Mouse (Mus musculus) intestine, embryonic 14.5 days (tissue): ENCODE measurements around the gene Foxn1. TPM values are rescaled to one million over a fixed set of nuclear protein-coding genes. Genes with fewer than 3 reads are reported as not detected.

Experiments
- ATAC-seq: fragments of 200-750 bp; cut with Nextera tagmentation; replicated peaks from 2 replicates; pipeline ENCODE4 v1.8.0; 2017; ENCODE audit warnings: low read depth, moderate number of reproducible peaks, moderate TSS enrichment, moderate library complexity; ENCODE audit not compliant: low FRiP score, low TSS enrichment
- DNase-seq: peaks from one replicate; pipeline ENCODE4 v3.0.0-alpha.2; 2018; ENCODE audit warnings: low spot score
- H3K27ac ChIP-seq: fragments of 300-500 bp; sonication (generic); 2 replicates; pipeline ENCODE4 v1.5.1; 2014; ENCODE audit warnings: low read depth, mild to moderate bottlenecking, control low read depth
- H3K27me3 ChIP-seq: fragments of 300-500 bp; sonication (generic); replicated peaks from 2 replicates; pipeline ENCODE4 v1.6.1; 2014; ENCODE audit warnings: low read length, control low read depth; ENCODE audit not compliant: control insufficient read depth, insufficient read depth
- H3K36me3 ChIP-seq: fragments of 300-500 bp; sonication (generic); 2 replicates; pipeline ENCODE4 v1.6.1; 2014; ENCODE audit warnings: low read length, control low read depth; ENCODE audit not compliant: control insufficient read depth, insufficient read depth
- H3K4me1 ChIP-seq: fragments of 300-500 bp; sonication (generic); replicated peaks from 2 replicates; pipeline ENCODE4 v1.6.1; 2014; ENCODE audit warnings: low read length, control low read depth, mixed read lengths; ENCODE audit not compliant: control insufficient read depth, insufficient read depth
- H3K4me2 ChIP-seq: fragments of 300-500 bp; sonication (generic); 2 replicates; pipeline ENCODE4 v1.6.1; 2014; ENCODE audit warnings: low read length
- H3K4me3 ChIP-seq: fragments of 300-500 bp; sonication (generic); 2 replicates; pipeline ENCODE4 v1.5.1; 2014; ENCODE audit warnings: low read depth, low read length, control low read depth, mixed read lengths
- H3K9ac ChIP-seq: fragments of 300-500 bp; sonication (generic); 2 replicates; pipeline ENCODE4 v1.6.1; 2014; ENCODE audit warnings: mild to moderate bottlenecking, low read length
- H3K9me3 ChIP-seq: fragments of 300-500 bp; sonication (generic); 2 replicates; pipeline ENCODE4 v1.6.1; 2016; ENCODE audit warnings: low read length, control low read depth; ENCODE audit not compliant: control insufficient read depth
- WGBS: fragments of 180-500 bp; shearing (Covaris S2); extraction: QIAGEN DNeasy Blood & Tissue Kit; methylation state at CpG from one replicate; pipeline ENCODE4 v1.1.7; 2014; 5-methylcytosine and 5-hydroxymethylcytosine counted together
- polyA plus RNA-seq: library from polyadenylated mRNA; unstranded; fragments of >200 nt; fragmentation: Nextera tagmentation; extraction: Ambion mirVana; gene quantifications from 2 replicates; pipeline ENCODE4 v1.2.1, GENCODE M21; 2014

Foxn1 gene
- polyA plus RNA-seq, 1 experiment from 2014 or later = not detected

GRCm38 (mm10) chr11:78424352-78424751 is 38.0 kb upstream of the Foxn1 start:
- Histone ChIP-seq H3K27ac (no peak overlapping the region), H3K4me3 (no peak overlapping the region), H3K9ac (no peak overlapping the region), H3K4me2 (no peak overlapping the region), H3K9me3 (no peaks in the 10 kb centered on the region), H3K27me3 (no peaks in the 10 kb centered on the region; the same call in 1 of the 2 replicates), H3K4me1 (no peaks in the 10 kb centered on the region), H3K36me3 (no peaks in the 10 kb centered on the region)
- no peak for DNase-seq
- no peak for ATAC-seq
- WGBS = 82% methylated on average over 2 of the region's 2 CpGs

- no peak for ATAC-seq
- H3K4me2 ChIP-seq = no peak within 1 kb of the TSS
- 20% methylated on average over 13 of the region's 13 CpGs for WGBS
- H3K27me3 ChIP-seq = no peaks in the 10 kb centered on the region; the same call in 1 of the 2 replicates
- H3K4me1 ChIP-seq = no peaks in the 10 kb centered on the region
- no peak within 1 kb of the TSS for H3K27ac ChIP-seq
- DNase-seq = no peak
- H3K4me3 ChIP-seq = no peak within 1 kb of the TSS
- no peak within 1 kb of the TSS for H3K9ac ChIP-seq
- no peaks in the 10 kb centered on the region for H3K36me3 ChIP-seq
- H3K9me3 ChIP-seq = no peaks in the 10 kb centered on the region
Observed at GRCm38 (mm10) chr11:78422055-78422819, 35.9 kb upstream of the Foxn1 start, which contains the start of gene Slc13a2. Slc13a2 (minus strand) TSS chr11:78422217.

- Histone ChIP-seq H3K27ac (no peak overlapping the region), H3K36me3 (no peaks in the 10 kb centered on the region), H3K27me3 (no peaks in the 10 kb centered on the region; the same call in 1 of the 2 replicates), H3K4me3 (no peak overlapping the region), H3K9ac (no peak overlapping the region), H3K4me1 (no peaks in the 10 kb centered on the region), H3K4me2 (no peak overlapping the region), H3K9me3 (no peaks in the 10 kb centered on the region)
- ATAC-seq (no peak), DNase-seq (no peak)
- WGBS = 59% methylated on average over 13 of the region's 13 CpGs
Observed at GRCm38 (mm10) chr11:78421201-78422009, 35.0 kb upstream of the Foxn1 start.

GRCm38 (mm10) chr11:78420263-78420889 is 34.0 kb upstream of the Foxn1 start:
- no peak for ATAC-seq
- no peak overlapping the region for H3K4me2 ChIP-seq
- H3K27ac ChIP-seq = no peak overlapping the region
- H3K4me3 ChIP-seq = no peak overlapping the region
- DNase-seq = no peak
- 62% methylated on average over 12 of the region's 12 CpGs for WGBS
- H3K4me1 ChIP-seq = no peaks in the 10 kb centered on the region
- H3K9me3 ChIP-seq = no peaks in the 10 kb centered on the region
- H3K36me3 ChIP-seq = no peaks in the 10 kb centered on the region
- no peaks in the 10 kb centered on the region; the same call in 1 of the 2 replicates for H3K27me3 ChIP-seq
- H3K9ac ChIP-seq = no peak overlapping the region

- Histone ChIP-seq H3K36me3 (no peaks in the 10 kb centered on the region), H3K4me3 (no peak overlapping the region), H3K9ac (no peak overlapping the region), H3K27me3 (no peaks in the 10 kb centered on the region; the same call in 1 of the 2 replicates), H3K4me1 (no peaks in the 10 kb centered on the region), H3K9me3 (no peaks in the 10 kb centered on the region), H3K27ac (no peak overlapping the region), H3K4me2 (no peak overlapping the region)
- 82% methylated on average over 6 of the region's 6 CpGs for WGBS
- DNase-seq (no peak), ATAC-seq (no peak)
Observed at GRCm38 (mm10) chr11:78416854-78417253, 30.5 kb upstream of the Foxn1 start.

GRCm38 (mm10) chr11:78412861-78413260 is 26.5 kb upstream of the Foxn1 start:
- H3K27ac ChIP-seq = no peak overlapping the region
- DNase-seq = no peak
- H3K4me2 ChIP-seq = no peak overlapping the region
- H3K4me1 ChIP-seq = 0 out of 2 replicates have a peak, but pooled peaks cover 4% of the 10 kb centered on the region
- no peaks in the 10 kb centered on the region for H3K27me3 ChIP-seq
- H3K9ac ChIP-seq = no peak overlapping the region
- no peak for ATAC-seq
- no peaks in the 10 kb centered on the region for H3K36me3 ChIP-seq
- H3K4me3 ChIP-seq = no peak overlapping the region
- 60% methylated on average over 6 of the region's 6 CpGs for WGBS
- H3K9me3 ChIP-seq = no peaks in the 10 kb centered on the region

- WGBS = 71% methylated on average over 6 of the region's 6 CpGs
- no peak overlapping the region for H3K9ac ChIP-seq
- H3K4me2 ChIP-seq = no peak overlapping the region
- H3K36me3 ChIP-seq = no peaks in the 10 kb centered on the region
- H3K9me3 ChIP-seq = no peaks in the 10 kb centered on the region
- DNase-seq (no peak), ATAC-seq (no peak)
- H3K4me3 ChIP-seq = no peak overlapping the region
- no peaks in the 10 kb centered on the region for H3K27me3 ChIP-seq
- H3K4me1 ChIP-seq = 0 out of 2 replicates have a peak, but pooled peaks cover 4% of the 10 kb centered on the region
- no peak overlapping the region for H3K27ac ChIP-seq
Observed at GRCm38 (mm10) chr11:78412324-78412850, 26.0 kb upstream of the Foxn1 start.

GRCm38 (mm10) chr11:78411606-78412323 is 25.4 kb upstream of the Foxn1 start:
- no peak for DNase-seq
- Histone ChIP-seq H3K4me1 (0 out of 2 replicates have a peak, but pooled peaks cover 4% of the 10 kb centered on the region), H3K27ac (no peak overlapping the region), H3K9ac (no peak overlapping the region), H3K4me2 (no peak overlapping the region), H3K4me3 (no peak overlapping the region), H3K9me3 (no peaks in the 10 kb centered on the region), H3K36me3 (no peaks in the 10 kb centered on the region), H3K27me3 (no peaks in the 10 kb centered on the region)
- no peak for ATAC-seq
- WGBS = 79% methylated on average over 11 of the region's 11 CpGs
